Mouse (Mus musculus) hindbrain, postnatal 0 days (tissue): Measurements from ENCODE around the gene Immp1l. TPM values are rescaled to one million over a fixed set of nuclear protein-coding genes. Genes with fewer than 3 reads are reported as not detected.
A peak's percentile ranks its signal among the peaks of the same experiment; 100 is the strongest.

Experiments
- ATAC-seq: fragments of 200-750 bp; cut with Nextera tagmentation; 2 replicates; pipeline ENCODE4 v1.8.0; 2017; ENCODE audit warnings: mild to moderate bottlenecking, moderate TSS enrichment, moderate library complexity
- DNase-seq: peaks from one replicate; pipeline ENCODE4 v3.0.0-alpha.2; 2015; ENCODE audit warnings: low spot score
- H3K27ac ChIP-seq: fragments of 300-500 bp; sonication (generic); 2 replicates; pipeline ENCODE4 v1.5.1; 2014; ENCODE audit warnings: mild to moderate bottlenecking
- H3K27me3 ChIP-seq: fragments of 300-500 bp; sonication (generic); 2 replicates; pipeline ENCODE4 v1.6.1; 2014; ENCODE audit warnings: low read length, mixed read lengths; ENCODE audit not compliant: insufficient read depth
- H3K36me3 ChIP-seq: fragments of 300-500 bp; sonication (generic); 2 replicates; pipeline ENCODE4 v1.6.1; 2014; ENCODE audit warnings: low read length, mixed read lengths; ENCODE audit not compliant: insufficient read depth
- H3K4me1 ChIP-seq: fragments of 300-500 bp; sonication (generic); 2 replicates; pipeline ENCODE4 v1.6.1; 2014; ENCODE audit warnings: antibody characterized with exemption, low read length, mixed read lengths; ENCODE audit not compliant: insufficient read depth
- H3K4me2 ChIP-seq: fragments of 300-500 bp; sonication (generic); 2 replicates; pipeline ENCODE4 v1.6.1; 2014; ENCODE audit warnings: low read depth, mild to moderate bottlenecking, low read length, moderate library complexity, mixed read lengths
- H3K4me3 ChIP-seq: fragments of 300-500 bp; sonication (generic); 2 replicates; pipeline ENCODE4 v1.5.1; 2014; ENCODE audit warnings: low read length
- H3K9ac ChIP-seq: fragments of 300-500 bp; sonication (generic); replicated peaks from 2 replicates; pipeline ENCODE4 v1.6.1; 2014; ENCODE audit warnings: mild to moderate bottlenecking, low read length, moderate library complexity, mixed read lengths
- H3K9me3 ChIP-seq: fragments of 300-500 bp; sonication (generic); 2 replicates; pipeline ENCODE4 v1.6.1; 2016; ENCODE audit warnings: low read length, mixed read lengths
- CTCF ChIP-seq: IDR thresholded peaks from 2 replicates; pipeline ENCODE4 v1.5.1; 2016; ENCODE audit warnings: antibody characterized with exemption, control low read depth, low read depth
- WGBS: fragments of 180-500 bp; shearing (Covaris S2); extraction: QIAGEN DNeasy Blood & Tissue Kit; methylation state at CpG from one replicate; pipeline ENCODE4 v1.1.7; 2014; 5-methylcytosine and 5-hydroxymethylcytosine counted together
- polyA plus RNA-seq: library from polyadenylated mRNA; unstranded; fragments of >200 nt; fragmentation: Nextera tagmentation; extraction: Ambion mirVana; gene quantifications from 2 replicates; pipeline ENCODE4 v1.2.1, GENCODE M21; 2015
- total RNA-seq: library from RNA; depleted of rRNA; stranded (reverse); fragments of >200 nt; gene quantifications from 2 replicates; pipeline ENCODE4 v1.2.3, GENCODE M21; 2014

The Immp1l gene
- total and polyA plus RNA-seq, 2 experiments from 2014 or later = 29.7 to 112 TPM

DNA sequence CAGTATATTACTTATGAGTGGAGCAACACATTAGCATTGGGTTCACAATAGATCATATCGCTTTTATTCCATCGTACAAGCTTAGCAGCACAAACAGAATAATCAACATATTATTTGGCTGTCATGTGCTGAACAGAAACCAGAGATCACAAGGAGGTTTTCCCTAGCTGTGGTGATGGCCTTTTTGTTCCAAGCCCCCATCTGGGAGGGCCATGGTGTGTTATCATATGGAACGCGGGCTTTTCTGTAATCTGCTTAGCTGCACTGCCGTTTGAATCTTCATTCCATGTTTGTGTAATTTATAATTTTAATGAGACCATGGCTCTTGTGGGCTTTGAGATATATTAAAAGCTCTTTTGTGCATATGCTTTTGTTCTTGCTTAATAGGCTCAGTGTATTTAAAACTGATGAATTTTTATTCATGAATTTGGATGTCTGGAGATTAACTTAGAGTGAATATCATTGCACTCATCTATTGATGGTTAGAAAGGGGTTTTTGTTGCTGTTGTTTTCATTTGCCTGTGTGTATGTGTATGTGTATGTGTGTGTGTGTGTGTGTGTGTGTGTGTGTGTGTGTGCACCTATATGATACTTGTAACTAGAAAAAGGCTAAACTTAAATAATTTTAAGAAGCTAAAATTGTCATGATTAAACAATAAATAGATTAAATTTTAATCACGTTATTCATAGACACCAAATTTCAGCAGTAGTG is 9.4 kb downstream of the Immp1l start:
- Histone ChIP-seq H3K9me3 (no peaks in the 10 kb centered on the region), H3K4me2 (peak overlapping the region; percentile 17; the same call in 1 of the 2 replicates), H3K36me3 (no peaks in the 10 kb centered on the region; the same call in 1 of the 2 replicates), H3K27ac (peak overlapping the region; percentile 5; the same call in 1 of the 2 replicates), H3K27me3 (no peaks in the 10 kb centered on the region), H3K9ac (no peak overlapping the region), H3K4me1 (no peaks in the 10 kb centered on the region), H3K4me3 (no peak overlapping the region)
- 35% methylated on average over 6 of the region's 6 CpGs for WGBS
- TF ChIP-seq CTCF = no peak
- DNase-seq (peak; percentile 60), ATAC-seq (peak; percentile 64; the same call in 1 of the 2 replicates)

DNA sequence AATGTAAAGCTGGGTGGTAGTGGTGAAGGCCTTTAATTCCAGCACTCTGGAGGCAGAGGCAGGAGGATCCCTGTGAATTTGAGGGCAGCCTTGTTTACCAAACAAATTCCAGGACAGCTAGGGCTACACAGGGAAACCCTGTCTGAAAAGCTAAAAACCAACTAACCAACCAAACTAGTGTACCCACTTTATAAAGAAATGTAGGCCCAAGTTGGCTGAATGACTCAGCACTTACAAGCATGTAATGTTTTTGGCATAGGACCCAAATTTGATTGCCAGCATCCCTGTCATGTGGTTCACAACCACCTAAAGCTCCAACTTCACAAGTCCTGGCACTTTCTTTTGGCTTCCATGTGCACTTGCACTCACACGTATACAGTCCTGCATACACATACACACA is 12.2 kb downstream of the Immp1l start:
- no peaks in the 10 kb centered on the region for H3K36me3 ChIP-seq
- no peak for ATAC-seq

GRCm38 (mm10) chr2:105917623-105918346 is 13.3 kb downstream of the Immp1l start:
- Histone ChIP-seq H3K4me3 (no peak overlapping the region), H3K9me3 (no peaks in the 10 kb centered on the region), H3K4me2 (no peak overlapping the region), H3K27me3 (no peaks in the 10 kb centered on the region), H3K4me1 (no peaks in the 10 kb centered on the region), H3K36me3 (no peaks in the 10 kb centered on the region), H3K27ac (no peak overlapping the region), H3K9ac (no peak overlapping the region)
- 0 out of 2 replicates have a peak, but pooled peaks have one; percentile 51 for ATAC-seq
- DNase-seq = peak; percentile 29
- TF ChIP-seq CTCF = no peak
- 63% methylated on average over 5 of the region's 5 CpGs for WGBS

More for the DNA sequence above, 12.2 kb downstream of the Immp1l start:
- H3K4me2 ChIP-seq = no peak overlapping the region
- no peaks in the 10 kb centered on the region for H3K4me1 ChIP-seq
- H3K27ac ChIP-seq = no peak overlapping the region
- TF ChIP-seq CTCF = no peak
- no peak overlapping the region for H3K4me3 ChIP-seq
- 93% methylated on average over 1 of the region's 1 CpGs for WGBS
- H3K27me3 ChIP-seq = no peaks in the 10 kb centered on the region
- no peak overlapping the region for H3K9ac ChIP-seq
- peak; percentile 33 for DNase-seq
- H3K9me3 ChIP-seq = no peaks in the 10 kb centered on the region

DNA sequence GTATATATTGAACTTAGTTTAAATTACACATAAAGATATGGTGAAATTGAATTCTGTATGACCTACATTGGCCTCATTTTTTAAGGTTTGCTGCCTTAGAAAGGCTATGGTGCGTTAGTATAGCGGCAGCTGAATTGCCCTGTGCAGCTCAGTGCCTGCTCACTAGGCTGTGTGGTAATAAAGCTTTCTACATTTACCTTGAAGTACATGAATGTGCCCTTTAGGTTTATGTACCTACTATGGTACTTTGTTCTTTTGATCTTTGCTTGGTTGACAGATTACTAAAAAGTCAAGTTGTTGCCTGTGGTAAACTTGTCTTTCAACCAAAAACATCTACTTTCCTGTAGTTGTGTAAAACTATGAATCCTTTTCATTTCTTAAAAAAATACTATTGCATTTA is 45.7 kb downstream of the Immp1l start:
- Histone ChIP-seq H3K27me3 (no peaks in the 10 kb centered on the region), H3K9ac (no peak overlapping the region), H3K27ac (no peak overlapping the region), H3K4me1 (no peaks in the 10 kb centered on the region), H3K4me3 (no peak overlapping the region), H3K4me2 (no peak overlapping the region), H3K9me3 (no peaks in the 10 kb centered on the region), H3K36me3 (no peaks in the 10 kb centered on the region)
- ATAC-seq = no peak
- 97% methylated on average over 2 of the region's 2 CpGs for WGBS
- TF ChIP-seq CTCF = no peak
- no peak for DNase-seq

DNA sequence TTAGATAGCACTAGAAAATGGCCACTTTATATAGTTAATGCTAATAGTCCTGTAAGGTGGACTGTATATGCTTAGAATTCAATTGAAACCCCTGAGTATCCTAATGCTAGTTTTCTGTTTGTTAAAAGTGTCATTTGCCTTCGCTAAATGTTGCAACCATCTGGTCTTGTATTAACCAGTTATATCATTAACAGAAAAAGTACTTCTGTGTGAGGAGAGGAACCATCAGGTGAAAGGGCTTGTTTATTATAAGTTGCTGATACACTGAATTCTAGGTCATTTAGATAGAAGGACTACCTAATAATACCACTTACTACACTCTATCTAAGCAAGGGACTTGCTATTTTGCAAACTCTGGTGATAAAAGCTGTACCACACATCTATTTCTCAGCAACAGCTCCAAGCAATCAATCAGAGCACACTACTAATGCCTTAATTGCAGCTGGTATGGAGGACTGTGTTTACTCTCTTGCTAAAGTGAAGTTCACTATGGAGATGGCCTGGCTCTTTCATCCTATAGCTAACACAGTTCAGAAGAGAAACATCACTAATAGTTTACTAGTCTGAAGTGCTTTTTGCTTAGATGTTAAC is 47.0 kb downstream of the Immp1l start:
- Histone ChIP-seq H3K4me2 (no peak overlapping the region), H3K4me1 (no peaks in the 10 kb centered on the region), H3K9ac (no peak overlapping the region), H3K27me3 (no peaks in the 10 kb centered on the region), H3K36me3 (no peaks in the 10 kb centered on the region), H3K27ac (no peak overlapping the region), H3K9me3 (no peaks in the 10 kb centered on the region), H3K4me3 (no peak overlapping the region)
- WGBS = 83% methylated on average over 1 of the region's 1 CpGs
- no peak for TF ChIP-seq CTCF
- no peak for ATAC-seq
- DNase-seq = no peak

DNA sequence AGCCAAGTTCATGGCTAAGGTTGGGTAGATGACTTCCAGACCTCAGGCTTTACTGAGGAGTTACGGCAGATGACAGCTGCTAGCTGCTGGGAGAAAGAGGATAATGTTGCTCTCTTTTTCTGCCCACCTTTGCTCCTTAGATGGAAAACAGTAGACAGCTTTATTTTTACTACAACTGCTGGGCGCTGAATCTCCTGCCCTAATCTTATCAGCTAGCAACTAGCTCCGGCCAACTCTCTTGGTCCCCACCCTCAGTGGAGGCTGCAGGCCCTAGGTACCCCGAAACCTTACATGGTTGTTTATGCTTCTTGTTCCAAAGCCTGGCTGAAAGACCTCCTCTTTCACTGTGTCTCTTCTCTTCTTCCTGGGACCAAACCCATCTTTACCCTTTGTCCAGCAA is 49.4 kb downstream of the Immp1l start:
- H3K4me2 ChIP-seq = no peak overlapping the region
- ATAC-seq = no peak
- no peak for DNase-seq
- TF ChIP-seq CTCF = no peak
- no peaks in the 10 kb centered on the region for H3K9me3 ChIP-seq
- H3K4me3 ChIP-seq = no peak overlapping the region
- H3K4me1 ChIP-seq = no peaks in the 10 kb centered on the region
- no peaks in the 10 kb centered on the region for H3K36me3 ChIP-seq
- no peak overlapping the region for H3K9ac ChIP-seq
- no peak overlapping the region for H3K27ac ChIP-seq
- 94% methylated on average over 4 of the region's 4 CpGs for WGBS
- no peaks in the 10 kb centered on the region for H3K27me3 ChIP-seq
